In the genomic region with DNA sequence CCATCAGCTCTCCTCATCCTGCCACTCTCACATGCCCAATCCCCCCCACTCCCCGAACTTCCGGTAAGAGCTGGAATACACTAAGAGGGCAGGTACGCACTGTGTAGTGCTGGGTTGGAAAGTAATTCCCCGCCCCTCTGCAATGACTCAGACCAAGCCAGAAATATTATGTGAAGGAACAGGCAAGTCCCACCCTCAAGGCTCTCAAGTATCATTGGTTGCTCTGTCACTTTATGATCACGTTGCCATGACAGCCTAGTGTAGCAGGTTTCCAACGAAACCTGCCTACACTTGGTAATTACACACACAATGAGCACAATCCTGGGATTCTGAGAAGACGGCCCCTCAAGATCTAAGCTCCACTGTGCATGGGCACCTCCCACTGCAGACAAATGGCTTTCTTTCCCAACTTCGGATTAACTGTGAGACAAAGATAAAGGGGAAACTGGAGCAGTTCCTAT, we compare ENCODE assay signal across 8 mouse cellular contexts. TPM values are rescaled to one million over a fixed set of nuclear protein-coding genes. Genes with fewer than 3 reads are reported as not detected.
DNase-seq lines count a peak whose midpoint lies in the region; ATAC-seq and TF ChIP-seq lines count a peak whose summit lies in the region.

No protein-coding gene starts in this region.

- TF ChIP-seq POLR2A in kidney, adult 2 months (IDR thresholded peaks at IDR 0.05; ENCODE audit: low read depth, low read length), result no peak

- H3K4me2 ChIP-seq in midbrain, embryonic 13.5 days (replicated peaks), result peak overlapping the region; percentile 69

- no peak overlapping the region for H3K27ac ChIP-seq in kidney, adult 2 months (ENCODE audit: insufficient read depth, low read depth, low read length)
- H3K27ac ChIP-seq in midbrain, embryonic 13.5 days, result peak overlapping the region; percentile 87

- H3K9me3 ChIP-seq in midbrain, embryonic 13.5 days, result no peaks in the 10 kb centered on the region

- intact Hi-C loops in left cerebral cortex, postnatal 25 days (cut with DNase I), result no loop called here

- no peak overlapping the region for H3K4me3 ChIP-seq in kidney, adult 2 months (ENCODE audit: insufficient read depth, low read depth, low read length)
- peak overlapping the region; percentile 59 for H3K4me3 ChIP-seq in midbrain, embryonic 13.5 days (replicated peaks)

- ATAC-seq in midbrain, embryonic 13.5 days, result peak; percentile 70

- peak overlapping the region; percentile 79 for H3K9ac ChIP-seq in midbrain, embryonic 13.5 days (replicated peaks)

- no peaks in the 10 kb centered on the region for H3K27me3 ChIP-seq in kidney, adult 2 months (replicated peaks; ENCODE audit: control insufficient read depth, insufficient read depth, low read length)
- no peaks in the 10 kb centered on the region for H3K27me3 ChIP-seq in midbrain, embryonic 13.5 days

- DNase-seq in kidney, adult 2 months, result peak; percentile 33
- no peak for DNase-seq in kidney, adult 11 months
- peak; percentile 74 for DNase-seq in adrenal gland, postnatal 14 days
- DNase-seq in frontal cortex, adult 2 months (ENCODE audit: extremely low spot score in 1 of 2, low spot score in 1 of 2), result peak; percentile 79 to 83
- peak; percentile 75 to 91 for DNase-seq in left cerebral cortex, postnatal 25 days (ENCODE audit: low spot score in 2 of 2)
- no peak for DNase-seq in spleen, postnatal 14 days (ENCODE audit: low spot score in 2 of 2)
- DNase-seq in cerebellum, adult 8-10 months, result no peak

- peaks cover 25% of the 10 kb centered on the region; the same call in 1 of the 2 replicates for H3K4me1 ChIP-seq in kidney, adult 2 months (ENCODE audit: control insufficient read depth, insufficient read depth, low read length)
- H3K4me1 ChIP-seq in midbrain, embryonic 13.5 days (replicated peaks), result peaks cover 64% of the 10 kb centered on the region

- no peaks in the 10 kb centered on the region for H3K36me3 ChIP-seq in kidney, adult 2 months (ENCODE audit: control insufficient read depth, insufficient read depth, low read length)
- no peaks in the 10 kb centered on the region for H3K36me3 ChIP-seq in midbrain, embryonic 13.5 days

- WGBS in kidney, adult 2 months, result 39% methylated on average over 8 of the region's 8 CpGs
- 39% methylated on average over 8 of the region's 8 CpGs for WGBS in midbrain, embryonic 13.5 days

- no peak for TF ChIP-seq CTCF in kidney, adult 2 months (conservative IDR thresholded peaks at IDR 0.05; ENCODE audit: insufficient read depth, insufficient read length, low read depth, low read length)

RNA-seq across cellular contexts. Expression of a gene that starts 22.0 kb away (rescaled TPM):
- polyA plus RNA-seq in kidney, adult 2 months (2012; rRNA removed), result 4.8 and 5.2 TPM in 2 replicates
- 4.3 and 4.4 TPM in 2 replicates for total RNA-seq in adrenal gland, postnatal 14 days (2021)
- polyA plus RNA-seq in frontal cortex, adult 2 months (2012; rRNA removed), result 3.1 and 3.2 TPM in 2 replicates
- 1 to 10 TPM; 4.2 TPM for total RNA-seq in left cerebral cortex, postnatal 25 days (2021)
- polyA plus RNA-seq in midbrain, embryonic 13.5 days (2015; fragmentation: Nextera tagmentation; extraction: Ambion mirVana), result 5.1 and 6.1 TPM in 2 replicates

RNA-seq across cellular contexts. Expression of a gene that starts 23.0 kb away (rescaled TPM):
- 25.3 and 30.6 TPM in 2 replicates for polyA plus RNA-seq in kidney, adult 2 months (2012; rRNA removed)
- total RNA-seq in adrenal gland, postnatal 14 days (2021), result 63.6 and 119 TPM in 2 replicates
- 44.3 and 49.9 TPM in 2 replicates for polyA plus RNA-seq in frontal cortex, adult 2 months (2012; rRNA removed)
- 10 to 100 TPM; 59.0 to 64.8 TPM for total RNA-seq in left cerebral cortex, postnatal 25 days (2021)
- 45.4 and 50.1 TPM in 2 replicates for polyA plus RNA-seq in midbrain, embryonic 13.5 days (2015; fragmentation: Nextera tagmentation; extraction: Ambion mirVana)

RNA-seq across cellular contexts. Expression of a gene that starts 32.6 kb away (rescaled TPM):
- 69.7 and 80.6 TPM in 2 replicates for polyA plus RNA-seq in kidney, adult 2 months (2012; rRNA removed)
- total RNA-seq in adrenal gland, postnatal 14 days (2021), result 75.8 and 80.5 TPM in 2 replicates
- polyA plus RNA-seq in frontal cortex, adult 2 months (2012; rRNA removed), result 53.2 and 59.4 TPM in 2 replicates
- 10 to 100 TPM; 44.4 to 50.3 TPM for total RNA-seq in left cerebral cortex, postnatal 25 days (2021)
- 35.5 and 37.6 TPM in 2 replicates for polyA plus RNA-seq in midbrain, embryonic 13.5 days (2015; fragmentation: Nextera tagmentation; extraction: Ambion mirVana)

RNA-seq across cellular contexts. Expression of a gene that starts 40.2 kb away (rescaled TPM):
- 8.0 and 9.4 TPM in 2 replicates for polyA plus RNA-seq in kidney, adult 2 months (2012; rRNA removed)
- 7.1 and 9.6 TPM in 2 replicates for total RNA-seq in adrenal gland, postnatal 14 days (2021)
- polyA plus RNA-seq in frontal cortex, adult 2 months (2012; rRNA removed), result 0.18 and 0.80 TPM in 2 replicates
- under 1 TPM; 0.76 to 0.85 TPM for total RNA-seq in left cerebral cortex, postnatal 25 days (2021)
- polyA plus RNA-seq in midbrain, embryonic 13.5 days (2015; fragmentation: Nextera tagmentation; extraction: Ambion mirVana), result 0.35 and 0.37 TPM in 2 replicates

RNA-seq across cellular contexts. Expression of a gene that starts 46.6 kb away (rescaled TPM):
- 182 and 215 TPM in 2 replicates for polyA plus RNA-seq in kidney, adult 2 months (2012; rRNA removed)
- total RNA-seq in adrenal gland, postnatal 14 days (2021), result 142 and 159 TPM in 2 replicates
- 396 and 571 TPM in 2 replicates for polyA plus RNA-seq in frontal cortex, adult 2 months (2012; rRNA removed)
- 100 to 1,000 TPM; 375 to 446 TPM for total RNA-seq in left cerebral cortex, postnatal 25 days (2021)
- 74.7 and 77.5 TPM in 2 replicates for polyA plus RNA-seq in midbrain, embryonic 13.5 days (2015; fragmentation: Nextera tagmentation; extraction: Ambion mirVana)

Comparison
In these comparisons a context has a peak if more than half of its experiments do, and no peak if none do; other contexts are left out.
1. DNase-seq: peak in kidney, adult 2 months (single experiment), adrenal gland, postnatal 14 days (single experiment), frontal cortex, adult 2 months (2 of 2) and left cerebral cortex, postnatal 25 days (2 of 2); none in kidney, adult 11 months (single experiment), spleen, postnatal 14 days (0 of 2) and cerebellum, adult 8-10 months (single experiment).